Mouse (Mus musculus): Measurements from ENCODE around the gene Lsm7.

The Lsm7 gene

DNA sequence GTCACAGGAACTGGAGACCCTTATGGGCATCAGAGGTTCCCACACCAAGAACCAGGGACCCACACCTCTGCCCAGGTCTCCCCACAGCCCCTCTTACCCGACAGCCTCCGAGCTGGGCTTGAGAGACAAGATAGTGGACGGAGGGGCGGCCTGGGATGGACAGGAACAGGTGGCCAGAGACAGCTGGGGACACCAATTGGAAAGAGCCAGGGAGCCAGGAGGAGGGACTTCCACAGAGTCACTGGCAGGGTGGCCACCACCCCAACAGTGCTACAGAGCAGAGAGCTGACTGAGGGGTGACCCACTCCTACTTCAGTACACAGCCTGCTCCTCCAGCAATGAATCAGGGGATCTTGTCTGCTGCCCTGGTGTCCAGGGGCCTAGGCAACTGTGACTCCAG is 41.6 kb downstream of the Lsm7 start, which contains the start of gene Jsrp1:
Jsrp1 (minus strand) TSS at position 133 of the 400 bp plus-strand sequence.
- DNase-seq (ENCODE audit: low spot score in 2 of 2), result no peak

DNA sequence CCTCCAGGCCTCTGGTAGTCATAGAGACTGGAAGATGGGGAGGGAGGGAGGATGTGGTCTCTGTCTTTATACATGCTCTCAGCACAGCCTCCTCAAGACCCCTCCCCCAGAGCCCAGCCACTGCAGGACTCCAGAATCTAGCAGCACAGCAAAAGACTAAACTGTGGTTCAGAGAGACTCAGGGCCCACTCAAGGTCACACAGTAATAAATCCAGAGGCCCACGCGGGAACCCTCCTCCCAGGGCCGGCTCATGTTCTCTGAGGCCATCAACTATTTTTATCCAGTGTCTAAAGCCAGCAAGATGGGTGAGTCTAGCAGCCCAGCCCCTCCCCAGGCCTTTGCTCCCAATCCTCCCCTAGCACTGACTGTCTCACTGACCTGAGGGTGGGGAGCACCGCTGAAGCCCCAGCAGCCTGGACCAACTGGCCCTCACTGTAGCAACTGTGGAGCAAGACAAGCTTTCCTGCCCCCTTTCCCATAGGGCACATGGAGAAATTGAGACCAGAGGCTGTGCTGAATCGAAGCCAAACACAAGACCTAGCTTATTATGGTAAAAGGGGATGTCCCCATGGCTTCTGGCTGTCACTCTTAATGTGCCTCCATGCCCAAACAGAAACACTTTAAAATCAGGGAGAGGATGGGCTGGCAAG is 42.5 kb downstream of the Lsm7 start:
- no peak for DNase-seq (ENCODE audit: low spot score in 2 of 2)

- peak in 1 of 2 experiments; percentile 8 for DNase-seq (ENCODE audit: low spot score in 2 of 2)
Measured at GRCm38 (mm10) chr10:80810084-80810483, 44.9 kb downstream of the Lsm7 start.

GRCm38 (mm10) chr10:80808985-80809632 is 45.9 kb downstream of the Lsm7 start:
- DNase-seq (ENCODE audit: low spot score in 2 of 2), result peak in 1 of 2 experiments; percentile 13

- DNase-seq (ENCODE audit: low spot score in 2 of 2), result peak in 1 of 2 experiments; percentile 10
Measured at GRCm38 (mm10) chr10:80808099-80808984, 46.7 kb downstream of the Lsm7 start.

- peak; percentile 83 to 87 for DNase-seq (ENCODE audit: low spot score in 2 of 2)
Measured at GRCm38 (mm10) chr10:80807057-80807627, 47.9 kb downstream of the Lsm7 start.

DNA sequence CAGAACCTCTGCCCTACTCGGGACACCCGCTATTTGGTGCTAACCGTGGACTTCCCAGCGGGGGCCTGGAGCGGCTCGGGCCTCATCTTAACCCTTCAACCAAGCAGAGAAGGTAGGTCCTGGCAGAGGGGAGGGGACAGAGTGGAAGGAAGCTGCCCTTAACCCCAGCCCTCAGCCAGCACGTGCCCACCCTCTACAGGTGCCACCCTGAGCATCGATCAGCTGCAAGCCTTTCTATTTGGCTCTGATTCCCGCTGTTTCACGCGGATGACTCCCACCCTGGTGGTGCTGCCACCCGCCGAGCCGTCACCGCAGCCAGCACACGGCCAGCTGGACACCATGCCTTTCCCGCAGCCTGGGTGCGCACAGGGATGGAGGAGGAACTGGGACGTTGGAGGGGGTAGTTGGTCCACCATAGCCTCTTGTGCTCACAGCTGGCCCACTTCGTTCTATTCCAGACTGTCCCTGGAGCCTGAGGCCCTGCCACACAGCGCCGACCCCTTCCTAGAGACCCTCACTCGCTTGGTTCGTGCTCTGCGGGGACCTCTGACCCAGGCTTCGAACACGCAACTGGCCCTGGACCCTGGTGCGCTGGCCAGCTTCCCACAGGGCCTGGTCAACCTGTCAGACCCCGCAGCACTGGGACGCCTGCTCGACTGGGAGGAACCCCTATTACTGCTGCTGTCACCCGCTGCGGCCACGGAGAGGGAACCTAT is 48.5 kb downstream of the Lsm7 start:
- DNase-seq (ENCODE audit: low spot score in 2 of 2), result no peak

DNA sequence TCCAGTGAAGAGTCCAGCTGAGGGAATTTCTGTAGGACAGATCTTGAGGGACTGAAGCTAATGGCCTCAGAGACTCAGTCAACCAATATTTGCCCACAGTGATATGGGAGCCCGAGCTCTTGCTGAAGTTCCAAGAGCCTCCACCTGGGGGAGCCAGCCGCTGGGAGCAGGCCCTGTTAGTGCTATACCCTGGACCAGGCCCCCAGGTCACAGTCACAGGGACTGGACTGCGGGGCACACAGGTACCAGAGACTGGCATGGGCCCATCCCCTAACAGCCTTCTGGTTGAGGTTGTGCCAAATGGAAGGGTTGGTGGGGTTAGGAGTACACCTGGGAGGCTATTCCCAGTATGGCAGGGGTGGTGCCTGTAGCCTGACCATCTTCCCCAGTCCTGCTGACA is 49.1 kb downstream of the Lsm7 start:
- peak; percentile 67 to 68 for DNase-seq (ENCODE audit: low spot score in 2 of 2)

GRCm38 (mm10) chr10:80805322-80805721 is 49.7 kb downstream of the Lsm7 start:
- peak in 1 of 2 experiments; percentile 29 for DNase-seq (ENCODE audit: low spot score in 2 of 2)

DNA sequence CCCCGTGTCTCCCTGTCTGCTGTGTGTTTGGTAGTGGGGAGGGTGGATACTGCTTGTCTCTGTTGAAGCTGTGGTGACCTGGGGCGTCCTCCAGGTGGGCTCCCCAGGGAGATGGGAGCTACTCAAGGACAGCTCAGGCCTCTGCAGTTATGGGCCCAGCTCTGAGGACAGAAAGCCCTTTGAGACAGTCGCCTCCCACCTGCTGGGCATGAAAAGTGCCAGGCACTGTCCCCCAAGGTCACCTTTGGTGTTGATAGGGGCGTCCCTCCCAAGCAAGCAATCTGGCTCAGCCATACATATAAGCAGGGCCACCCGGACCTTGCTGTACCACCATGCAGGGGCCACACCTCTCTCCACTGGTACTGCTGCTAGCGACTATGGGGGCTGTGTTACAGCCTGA is 50.1 kb downstream of the Lsm7 start, which contains the start of gene Amh:
Amh (plus strand) TSS at position 328 of the 400 bp plus-strand sequence.
- DNase-seq (ENCODE audit: low spot score in 2 of 2), result peak in 1 of 2 experiments; percentile 13

- DNase-seq (ENCODE audit: low spot score in 2 of 2), result peak in 1 of 2 experiments; percentile 18
Measured at GRCm38 (mm10) chr10:80804340-80804739, 50.7 kb downstream of the Lsm7 start.

GRCm38 (mm10) chr10:80802996-80803395 is 52.0 kb downstream of the Lsm7 start:
- no peak for DNase-seq (ENCODE audit: low spot score in 2 of 2)
